Mouse (Mus musculus) inflammation-experienced regulatory T-cells, adult 6 months (primary cell): ENCODE results near the gene Noxo1. TPM values are rescaled to one million over a fixed set of nuclear protein-coding genes. Genes with fewer than 3 reads are reported as not detected.

ENCODE experiments used
- ATAC-seq: one replicate; pipeline ENCODE4 v1.8.0; 2017
- polyA plus RNA-seq, 3 experiments: library from polyadenylated mRNA; unstranded; fragments of 100-300 nt; shearing (Covaris generic); gene quantifications; one replicate each; pipeline ENCODE4 v1.2.1; 2017

Gene Noxo1
- polyA plus RNA-seq, 3 experiments from 2014 or later = 1.8 to 3.5 (median 2.7) TPM

DNA sequence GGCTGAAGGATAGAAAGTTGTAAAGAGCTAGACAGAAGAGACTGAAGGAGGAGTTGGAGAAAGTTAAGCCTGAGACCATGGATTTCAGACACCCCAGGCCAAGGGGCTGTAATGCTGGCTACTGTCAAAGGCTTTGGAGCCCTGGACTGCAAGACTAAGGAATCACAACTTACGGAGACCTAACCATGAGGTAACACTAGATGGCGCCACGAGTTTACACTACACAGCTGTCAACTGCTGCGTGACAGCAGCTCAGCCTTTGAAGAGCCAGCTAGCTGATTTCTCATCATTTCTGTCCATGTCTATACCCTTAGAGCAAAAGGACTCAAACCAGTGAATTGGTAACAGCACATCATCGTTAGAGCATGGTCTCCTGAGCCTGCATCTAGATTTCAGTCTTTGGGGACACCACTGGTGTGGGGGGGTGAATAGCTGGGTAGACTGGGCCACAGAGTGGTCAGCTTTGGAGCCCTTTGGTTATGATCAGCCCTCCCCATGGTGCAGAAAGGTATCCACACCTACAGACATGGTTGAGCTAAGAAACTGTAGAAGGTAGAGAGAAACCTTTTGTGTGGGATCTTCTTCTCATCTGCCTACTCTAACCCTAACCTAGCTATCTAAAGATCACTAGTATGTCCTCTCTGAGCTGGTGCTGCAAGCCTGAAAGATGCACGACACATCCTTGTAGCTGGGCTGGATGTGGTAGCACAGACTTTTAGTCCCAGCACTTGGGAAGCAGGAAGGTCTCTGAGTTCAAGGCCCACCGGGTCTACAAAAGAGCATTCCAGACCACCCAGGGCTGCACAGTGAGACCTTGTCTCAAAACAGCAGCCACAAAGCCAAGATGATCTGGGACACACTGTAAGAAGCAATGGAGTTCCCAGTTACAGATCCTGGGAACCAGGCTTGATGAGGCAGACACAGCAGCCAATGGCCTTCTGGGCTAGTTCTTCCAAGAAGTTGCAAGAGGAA lies 49.8 kb downstream of the Noxo1 start:
- ATAC-seq = peak; percentile 80

DNA sequence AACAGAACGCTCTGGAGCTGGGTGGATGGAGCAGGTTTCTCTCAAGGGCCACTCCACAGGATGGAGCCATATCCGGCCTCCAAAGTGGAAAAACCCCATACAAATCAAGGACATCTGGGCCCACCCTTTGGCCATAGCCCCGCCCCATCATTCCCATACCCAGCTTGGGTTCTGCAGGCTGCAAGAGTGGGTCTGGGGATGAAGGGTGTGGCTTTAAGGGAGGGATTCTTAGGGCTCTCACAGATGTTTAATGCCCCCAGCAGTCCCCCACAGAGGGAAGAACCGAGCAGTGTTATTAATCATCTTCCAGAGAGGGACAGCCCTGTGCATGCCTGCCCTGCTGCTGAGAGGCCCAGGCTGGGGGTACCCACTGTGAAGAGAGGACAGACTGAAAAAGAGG lies 51.0 kb downstream of the Noxo1 start:
- no peak for ATAC-seq

Other genes with a start within 250 kb of the Noxo1 start
- gene E4f1, start 225.9 kb upstream of the Noxo1 start, polyA plus RNA-seq = 10 to 100 TPM; 22.1 to 49.8 (median 23.6) TPM
- gene Pgp, start 225.8 kb upstream of the Noxo1 start, polyA plus RNA-seq = 1 to 10 TPM; 3.5 to 6.9 (median 4.6) TPM
- gene Bricd5, start 222.3 kb upstream of the Noxo1 start, polyA plus RNA-seq = not detected
- gene Mlst8, start 217.2 kb upstream of the Noxo1 start, polyA plus RNA-seq = 10 to 100 TPM; 14.0 to 14.9 (median 14.5) TPM
- under 1 TPM in 2 of 3 experiments, not detected in 1; 0.16 to 0.23 TPM for gene Caskin1, start 207.6 kb upstream of the Noxo1 start, polyA plus RNA-seq
- 10 to 100 TPM; 45.5 to 54.2 (median 53.7) TPM for gene Traf7, start 168.3 kb upstream of the Noxo1 start, polyA plus RNA-seq
- 1 to 10 TPM; 1.1 to 6.5 (median 2.0) TPM for gene Rab26, start 162.0 kb upstream of the Noxo1 start, polyA plus RNA-seq
- 10 to 100 TPM in 2 of 3 experiments, 1 to 10 TPM in 1; 9.9 to 32.6 (median 22.6) TPM for gene Pkd1, start 146.4 kb upstream of the Noxo1 start, polyA plus RNA-seq
- 10 to 100 TPM; 17.0 to 17.7 (median 17.1) TPM for gene Tsc2, start 63.6 kb upstream of the Noxo1 start, polyA plus RNA-seq
- gene Nthl1, start 63.6 kb upstream of the Noxo1 start, polyA plus RNA-seq = 1 to 10 TPM; 2.0 to 4.8 (median 2.8) TPM
- gene Slc9a3r2, start 45.9 kb upstream of the Noxo1 start, polyA plus RNA-seq = not detected
- not detected for gene Npw, start 37.8 kb upstream of the Noxo1 start, polyA plus RNA-seq
- 1 to 10 TPM; 4.1 to 5.8 (median 5.4) TPM for gene Zfp598, start 26.5 kb upstream of the Noxo1 start, polyA plus RNA-seq
- gene Syngr3, start 6.3 kb upstream of the Noxo1 start, polyA plus RNA-seq = 1 to 10 TPM in 2 of 3 experiments, under 1 TPM in 1; 0.51 to 5.4 (median 1.7) TPM
- gene Gfer, start 78 bp upstream of the Noxo1 start, polyA plus RNA-seq = 10 to 100 TPM; 10.2 to 18.4 (median 13.1) TPM
- 10 to 100 TPM; 29.5 to 55.4 (median 32.2) TPM for gene Tbl3, start 11.4 kb downstream of the Noxo1 start, polyA plus RNA-seq
- not detected for gene Rnf151, start 21.8 kb downstream of the Noxo1 start, polyA plus RNA-seq
- gene Rps2, start 21.9 kb downstream of the Noxo1 start, polyA plus RNA-seq = 100 to 1,000 TPM; 452 to 883 (median 453) TPM
- 100 to 1,000 TPM; 234 to 249 (median 238) TPM for gene Ndufb10, start 28.2 kb downstream of the Noxo1 start, polyA plus RNA-seq
- gene Rpl3l, start 31.6 kb downstream of the Noxo1 start, polyA plus RNA-seq = not detected
- 10 to 100 TPM; 27.2 to 34.4 (median 28.6) TPM for gene Msrb1, start 40.4 kb downstream of the Noxo1 start, polyA plus RNA-seq
- gene Hs3st6, start 56.8 kb downstream of the Noxo1 start, polyA plus RNA-seq = not detected
- not detected for gene Meiob, start 108.1 kb downstream of the Noxo1 start, polyA plus RNA-seq
- 10 to 100 TPM; 24.3 to 30.5 (median 25.2) TPM for gene Hagh, start 143.9 kb downstream of the Noxo1 start, polyA plus RNA-seq
- 1 to 10 TPM; 1.4 to 2.3 (median 2.0) TPM for gene Fahd1, start 154.1 kb downstream of the Noxo1 start, polyA plus RNA-seq
- gene Igfals, start 169.8 kb downstream of the Noxo1 start, polyA plus RNA-seq = not detected
- gene Nubp2, start 190.1 kb downstream of the Noxo1 start, polyA plus RNA-seq = 100 to 1,000 TPM in 1 of 3 experiments, 10 to 100 TPM in 2; 75.5 to 104 (median 88.6) TPM
- gene Spsb3, start 190.4 kb downstream of the Noxo1 start, polyA plus RNA-seq = 10 to 100 TPM; 48.5 to 53.2 (median 49.1) TPM
- gene Eme2, start 198.9 kb downstream of the Noxo1 start, polyA plus RNA-seq = 10 to 100 TPM; 16.4 to 26.2 (median 26.1) TPM
- 10 to 100 TPM; 68.7 to 85.6 (median 71.2) TPM for gene Mrps34, start 198.9 kb downstream of the Noxo1 start, polyA plus RNA-seq
- gene Nme3, start 200.3 kb downstream of the Noxo1 start, polyA plus RNA-seq = 10 to 100 TPM; 39.8 to 50.7 (median 45.7) TPM
- gene Mapk8ip3, start 240.7 kb downstream of the Noxo1 start, polyA plus RNA-seq = 10 to 100 TPM; 22.0 to 47.5 (median 34.9) TPM